Mouse (Mus musculus) CD4-positive helper T cell, adult 2 months (primary cell): Measurements from ENCODE around the gene Olfr1094.

Experiments used
- DNase-seq: peaks from one replicate; pipeline ENCODE4 v3.0.0-alpha.2; 2012; ENCODE audit warnings: low read depth, missing footprints, low spot score

The Olfr1094 gene

DNA sequence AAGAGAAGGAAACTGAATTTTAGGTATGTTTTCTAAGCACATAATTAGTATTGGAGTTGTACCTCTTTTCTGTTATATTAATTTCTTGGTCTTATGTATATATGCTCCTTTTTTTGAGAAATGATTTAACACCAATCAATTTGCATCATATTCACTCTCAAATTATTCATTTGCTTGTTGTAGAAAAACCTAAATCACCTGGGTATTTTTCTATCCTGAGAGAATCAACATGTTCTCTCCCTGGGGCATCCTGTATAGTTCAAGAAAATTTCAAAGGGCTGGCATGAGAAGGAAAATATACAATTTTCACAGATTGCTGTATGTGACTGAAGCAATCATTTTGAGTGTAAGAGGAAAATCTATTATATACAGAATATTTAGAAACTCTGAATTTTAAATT is at the start of gene Olfr1094:
Olfr1094 (plus strand) TSS at position 301 of the 400 bp plus-strand sequence.
- no peak for DNase-seq

DNA sequence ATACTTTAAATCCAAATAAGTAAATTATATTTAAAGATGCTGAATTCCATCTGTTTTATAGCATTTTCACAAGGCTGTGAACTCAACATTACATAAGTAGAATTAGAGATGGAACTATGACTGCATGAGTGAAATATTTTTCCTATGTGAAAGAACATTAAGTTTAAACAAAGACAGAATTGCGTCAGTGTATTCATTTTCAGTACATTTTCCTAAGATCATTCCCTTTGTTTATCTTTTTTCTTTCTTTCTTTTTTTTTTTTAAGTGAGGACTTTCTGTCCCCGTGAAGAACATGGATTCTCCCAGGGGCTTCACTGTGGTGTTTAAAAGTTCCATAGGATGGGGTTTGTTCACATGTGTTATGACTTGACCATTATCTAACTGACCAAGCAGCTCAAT is 42.3 kb upstream of the Olfr1094 start, which contains the start of gene Olfr1093:
Olfr1093 (plus strand) TSS at position 301 of the 400 bp plus-strand sequence.
- DNase-seq, result no peak

DNA sequence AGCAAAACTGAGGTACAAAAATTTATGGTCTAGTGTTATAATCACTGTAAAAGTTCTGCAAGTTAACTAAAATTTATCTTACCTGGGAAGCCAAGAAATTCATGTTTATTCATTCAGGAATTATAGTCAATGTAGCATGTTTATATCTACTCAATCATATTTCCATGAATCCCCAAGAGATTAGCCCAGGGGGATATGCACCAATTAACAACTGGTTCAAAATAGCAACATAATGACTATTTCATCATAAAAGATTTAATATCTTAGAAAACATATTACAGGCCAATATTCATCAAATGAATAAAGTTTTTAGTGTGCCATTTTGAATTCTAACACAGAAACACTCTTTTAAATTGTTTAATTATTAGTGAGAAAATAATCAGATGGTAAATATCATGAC is 14.5 kb upstream of the Olfr1094 start, which contains the start of gene Olfr141:
Olfr141 (minus strand) TSS at position 101 of the 400 bp plus-strand sequence.
- DNase-seq, result no peak

DNA sequence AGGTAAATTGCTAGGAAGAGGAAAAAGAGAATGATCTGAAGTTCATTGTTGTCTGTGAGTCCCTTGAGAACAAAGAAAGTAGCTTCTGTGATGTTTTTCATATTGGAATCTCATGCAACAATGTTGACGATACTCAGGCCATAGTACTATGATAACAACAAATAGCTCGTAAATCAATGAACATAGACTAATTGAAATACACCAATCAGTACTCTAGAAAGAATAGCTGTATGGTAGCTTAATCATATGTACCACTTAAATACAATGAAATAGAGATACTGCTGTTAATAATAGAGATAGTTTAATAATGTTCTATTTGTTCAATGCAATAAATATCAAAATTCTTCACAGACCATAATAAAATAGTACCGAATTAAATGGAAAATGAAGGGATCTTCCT is 27.1 kb downstream of the Olfr1094 start, which contains the start of gene Olfr1095:
Olfr1095 (minus strand) TSS at position 101 of the 400 bp plus-strand sequence.
- DNase-seq, result no peak

DNA sequence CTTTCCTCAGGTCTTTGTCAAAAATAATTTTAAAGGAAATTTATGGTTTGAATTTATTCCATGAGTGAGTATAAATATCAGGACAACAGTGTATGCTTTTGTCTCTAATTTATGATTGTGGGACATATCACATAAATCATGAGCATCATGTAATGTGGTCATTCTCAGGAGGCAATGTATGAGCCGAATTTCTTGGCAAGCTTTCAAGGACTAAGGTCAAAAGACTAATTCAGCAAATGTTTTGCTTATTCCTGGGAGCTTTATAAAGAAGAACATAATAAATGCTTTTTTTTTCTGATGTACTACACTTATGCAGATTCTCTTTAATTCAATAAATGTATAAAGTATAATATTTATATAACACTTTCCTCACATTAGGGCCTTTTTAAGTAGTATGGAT is 50.2 kb downstream of the Olfr1094 start, which contains the start of gene Gm13723:
Gm13723 (minus strand) TSS at position 101 of the 400 bp plus-strand sequence.
- no peak for DNase-seq
